Mouse (Mus musculus) spleen, adult 2 months (tissue): ENCODE results near the gene Ethe1. TPM values are rescaled to one million over a fixed set of nuclear protein-coding genes. Genes with fewer than 3 reads are reported as not detected.

Source experiments
- DNase-seq, 2 experiments: peaks; one replicate each; pipeline versions ENCODE4 v3.0.0 to v3.0.0-alpha.2; 2012 to 2021; ENCODE audit warnings: low spot score in 2 of 2, low read depth in 1 of 2
- H3K27ac ChIP-seq: fragments of 200-500 bp; 2 replicates; pipeline ENCODE4 v1.5.1; 2012; ENCODE audit warnings: low read length, inconsistent platforms; ENCODE audit not compliant: insufficient read depth
- H3K27me3 ChIP-seq: fragments of 200-500 bp; 2 replicates; pipeline ENCODE4 v1.6.1; 2012; ENCODE audit warnings: mild to moderate bottlenecking, moderate library complexity, low read length, inconsistent platforms; ENCODE audit not compliant: control insufficient read depth, insufficient read depth
- H3K36me3 ChIP-seq: fragments of 200-500 bp; 2 replicates; pipeline ENCODE4 v1.6.1; 2012; ENCODE audit warnings: mild to moderate bottlenecking, low read length, inconsistent platforms; ENCODE audit not compliant: control insufficient read depth, insufficient read depth
- H3K4me1 ChIP-seq: fragments of 200-500 bp; 2 replicates; pipeline ENCODE4 v1.6.1; 2011; ENCODE audit warnings: inconsistent platforms; ENCODE audit not compliant: control insufficient read depth, insufficient read depth, insufficient read length
- H3K4me3 ChIP-seq: fragments of 200-500 bp; 2 replicates; pipeline ENCODE4 v1.5.1; 2011; ENCODE audit warnings: mild to moderate bottlenecking, inconsistent platforms; ENCODE audit not compliant: insufficient read depth, insufficient read length; ENCODE audit errors: extremely low read depth
- CTCF ChIP-seq: fragments of 200-500 bp; IDR thresholded peaks from 2 replicates; pipeline ENCODE4 v1.5.1; 2011; ENCODE audit warnings: mild to moderate bottlenecking, inconsistent platforms; ENCODE audit not compliant: insufficient read depth, insufficient read length, insufficient replicate concordance; ENCODE audit errors: extremely low read depth
- POLR2A ChIP-seq: fragments of 200-500 bp; IDR thresholded peaks from 2 replicates; pipeline ENCODE4 v1.6.1; 2011; ENCODE audit warnings: low read depth, low read length, inconsistent platforms
- WGBS: fragments of 180-500 bp; shearing (Covaris S2); methylation state at CpG from one replicate; pipeline ENCODE4 v1.1.7; 2018; 5-methylcytosine and 5-hydroxymethylcytosine counted together
- polyA plus RNA-seq: library from polyadenylated mRNA; depleted of rRNA; stranded (reverse); fragments of >200 nt; gene quantifications from 2 replicates; pipeline ENCODE4 v1.2.3, GENCODE M21; 2012

Gene Ethe1
- polyA plus RNA-seq, 1 experiment, result 27.3 TPM

GRCm38 (mm10) chr7:24621193-24621592 lies 33.9 kb downstream of the Ethe1 start:
- peaks cover 34% of the 10 kb centered on the region for H3K36me3 ChIP-seq
- WGBS, result 93% methylated on average over 3 of the region's 3 CpGs

DNA sequence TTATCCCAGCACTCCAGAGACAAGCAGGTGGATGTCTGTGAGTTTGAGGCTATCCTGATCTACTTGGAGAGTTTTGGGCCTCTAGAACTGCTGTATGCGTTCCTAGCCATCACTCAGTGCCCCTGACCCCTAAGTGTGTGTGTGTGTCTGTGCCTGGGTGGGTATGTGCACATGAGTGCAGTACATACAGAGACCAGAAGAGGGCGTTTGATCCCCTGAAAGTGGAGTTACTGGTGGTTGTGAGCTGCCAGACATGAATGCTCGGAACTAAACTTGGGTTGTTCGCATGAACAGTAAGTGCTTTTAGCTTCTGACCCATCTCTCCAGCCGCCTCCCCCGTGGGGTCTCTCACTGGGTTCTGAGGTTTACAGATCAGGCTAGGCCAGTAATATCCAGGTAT lies 35.6 kb downstream of the Ethe1 start:
- H3K4me1 ChIP-seq, result peaks cover 10% of the 10 kb centered on the region; the same call in 1 of the 2 replicates
- no peaks in the 10 kb centered on the region for H3K27me3 ChIP-seq
- no peak overlapping the region for H3K27ac ChIP-seq
- WGBS, result 92% methylated on average over 6 of the region's 6 CpGs
- no peak overlapping the region for H3K4me3 ChIP-seq
- H3K36me3 ChIP-seq, result peaks cover 37% of the 10 kb centered on the region
- TF ChIP-seq POLR2A (no peak), CTCF (no peak)
- no peak for DNase-seq

More at GRCm38 (mm10) chr7:24621193-24621592, 33.9 kb downstream of the Ethe1 start:
- Histone ChIP-seq H3K27me3 (no peaks in the 10 kb centered on the region), H3K4me1 (peaks cover 14% of the 10 kb centered on the region; the same call in 1 of the 2 replicates), H3K27ac (no peak overlapping the region), H3K4me3 (no peak overlapping the region)
- no peak for DNase-seq
- TF ChIP-seq POLR2A, result no peak
- TF ChIP-seq CTCF, result no peak

GRCm38 (mm10) chr7:24628685-24629610 lies 41.6 kb downstream of the Ethe1 start:
- TF ChIP-seq CTCF (no peak), POLR2A (no peak)
- DNase-seq, result peak; percentile 49 to 85
- Histone ChIP-seq H3K4me1 (peaks cover 4% of the 10 kb centered on the region), H3K27me3 (no peaks in the 10 kb centered on the region), H3K4me3 (peak overlapping the region; percentile 42), H3K27ac (no peak overlapping the region), H3K36me3 (peaks cover 14% of the 10 kb centered on the region)
- WGBS, result 10% methylated on average over 33 of the region's 33 CpGs

GRCm38 (mm10) chr7:24629672-24630071 lies 42.3 kb downstream of the Ethe1 start:
- WGBS, result 74% methylated on average over 4 of the region's 4 CpGs

GRCm38 (mm10) chr7:24630116-24630880 lies 43.0 kb downstream of the Ethe1 start:
- DNase-seq, result no peak
- peaks cover 5% of the 10 kb centered on the region for H3K36me3 ChIP-seq
- H3K27ac ChIP-seq, result no peak overlapping the region
- H3K27me3 ChIP-seq, result no peaks in the 10 kb centered on the region
- 92% methylated on average over 10 of the region's 10 CpGs for WGBS
- peaks cover 4% of the 10 kb centered on the region for H3K4me1 ChIP-seq
- no peak overlapping the region for H3K4me3 ChIP-seq
- TF ChIP-seq CTCF (no peak), POLR2A (no peak)

More at GRCm38 (mm10) chr7:24629672-24630071, 42.3 kb downstream of the Ethe1 start:
- H3K4me1 ChIP-seq, result peaks cover 4% of the 10 kb centered on the region
- H3K27me3 ChIP-seq, result no peaks in the 10 kb centered on the region
- H3K36me3 ChIP-seq, result peaks cover 6% of the 10 kb centered on the region
- H3K4me3 ChIP-seq, result no peak overlapping the region
- H3K27ac ChIP-seq, result no peak overlapping the region
- TF ChIP-seq POLR2A (no peak), CTCF (no peak)
- DNase-seq, result no peak

GRCm38 (mm10) chr7:24636264-24636663 lies 48.9 kb downstream of the Ethe1 start, which contains the start of gene Lypd3:
TSS of gene Lypd3 (plus strand) at chr7:24636550.
- no peak within 1 kb of the TSS for H3K4me3 ChIP-seq
- TF ChIP-seq POLR2A (no peak), CTCF (no peak)
- H3K27me3 ChIP-seq, result peaks cover 1% of the 10 kb centered on the region; the same call in 1 of the 2 replicates
- no peaks in the 10 kb centered on the region for H3K4me1 ChIP-seq
- H3K36me3 ChIP-seq, result no peaks in the 10 kb centered on the region
- no peak within 1 kb of the TSS for H3K27ac ChIP-seq
- 73% methylated on average over 15 of the region's 15 CpGs for WGBS
- DNase-seq, result no peak
